Mouse (Mus musculus) left cerebral cortex, adult 8-10 months (tissue): Measurements from ENCODE around the gene Baiap2l1. TPM values are rescaled to one million over a fixed set of nuclear protein-coding genes. Genes with fewer than 3 reads are reported as not detected.

Experiments used
- DNase-seq, 2 experiments: peaks; one replicate each; pipeline ENCODE4 v3.0.0; 2022; ENCODE audit warnings: low spot score in 2 of 2
- total RNA-seq, 4 experiments: library from RNA; stranded (reverse); gene quantifications; 2 replicates each; pipeline ENCODE4 v1.2.4; 2022

The Baiap2l1 gene
- total RNA-seq, 4 experiments from 2014 or later: 0.50 to 0.74 (median 0.56) TPM

DNA sequence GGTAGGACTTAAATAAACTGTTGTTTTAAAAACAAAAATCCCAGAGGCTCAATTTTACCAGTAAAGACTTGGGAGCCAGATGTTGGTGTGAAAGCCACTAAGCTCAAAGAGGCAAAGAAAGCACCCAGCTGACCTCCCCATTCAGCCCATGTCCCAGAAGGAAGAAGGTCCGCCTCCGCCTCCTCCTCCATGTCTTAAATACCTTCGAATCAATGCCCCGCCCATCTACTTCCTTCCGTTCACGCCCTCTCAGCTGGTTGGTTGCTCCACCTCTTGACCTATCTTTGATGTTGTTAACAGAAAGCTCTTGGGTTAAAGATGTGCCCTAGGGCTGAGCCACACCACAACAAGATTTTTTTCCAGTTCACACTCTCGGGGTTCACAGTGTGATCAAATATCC, 127.7 kb downstream of the Baiap2l1 start:
- DNase-seq: no peak

DNA sequence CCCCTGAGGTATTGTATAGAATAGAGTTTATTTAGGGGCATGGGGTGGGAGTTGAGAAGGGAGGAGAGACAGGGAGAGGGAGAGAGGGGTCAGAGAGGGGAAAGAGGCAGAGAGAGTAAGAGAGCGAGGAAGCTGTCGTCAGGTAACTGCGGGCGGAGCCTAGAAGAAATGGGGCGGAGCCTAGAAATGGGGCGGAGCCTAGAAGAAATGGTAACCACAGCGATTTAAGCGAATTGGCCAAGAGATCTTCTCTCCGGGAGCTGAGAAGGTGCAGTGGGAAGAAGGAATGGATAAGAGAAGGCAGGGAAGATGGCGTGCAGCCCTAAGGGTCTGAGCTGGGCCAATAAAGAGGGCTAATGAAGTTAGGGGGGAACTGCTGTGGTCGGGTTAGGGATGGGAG, 131.7 kb downstream of the Baiap2l1 start:
- no peak for DNase-seq

DNA sequence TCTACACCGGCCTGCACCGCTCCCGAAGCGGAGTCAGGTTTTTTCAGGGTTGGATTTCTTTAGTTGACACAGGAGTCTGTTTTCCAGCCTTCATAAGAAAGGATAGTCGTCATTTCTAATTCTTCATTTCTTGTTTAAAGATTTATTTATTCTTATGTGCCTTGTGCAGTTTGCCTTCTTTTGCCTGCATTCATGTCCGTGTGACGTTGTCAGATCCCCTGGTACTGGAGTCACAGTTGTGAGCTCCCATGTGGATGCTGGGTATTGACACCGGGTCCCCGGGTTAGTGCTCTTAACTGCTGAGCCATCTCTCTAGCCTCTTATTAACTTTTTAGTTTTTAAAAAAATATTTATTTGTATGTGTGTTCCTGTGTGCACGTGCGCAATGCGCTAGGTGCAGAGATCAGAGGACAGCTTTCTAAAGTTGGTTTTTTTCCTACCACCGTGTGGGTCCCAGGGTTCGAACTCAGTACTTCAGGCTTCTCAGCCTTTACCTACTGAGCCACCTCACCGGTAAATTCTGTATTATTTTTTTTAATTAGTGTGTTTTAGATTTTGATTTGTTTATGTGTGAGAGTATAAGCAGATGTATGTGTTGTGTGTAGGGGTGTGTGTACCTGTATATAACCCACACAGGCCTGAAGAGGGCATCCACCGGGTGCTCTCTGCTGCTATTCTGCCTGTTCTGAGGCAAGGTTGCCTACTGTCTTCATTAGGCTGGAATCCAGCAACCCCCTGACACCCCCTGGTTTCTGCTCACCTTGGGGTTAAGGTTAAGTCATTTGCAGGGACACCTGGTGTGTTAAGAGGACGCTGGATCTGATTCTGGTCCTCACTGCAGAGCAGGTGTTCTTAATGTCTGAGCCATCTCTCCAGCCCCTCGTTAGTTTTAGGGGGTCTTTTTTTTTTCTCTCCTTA, 133.8 kb downstream of the Baiap2l1 start:
- no peak for DNase-seq

DNA sequence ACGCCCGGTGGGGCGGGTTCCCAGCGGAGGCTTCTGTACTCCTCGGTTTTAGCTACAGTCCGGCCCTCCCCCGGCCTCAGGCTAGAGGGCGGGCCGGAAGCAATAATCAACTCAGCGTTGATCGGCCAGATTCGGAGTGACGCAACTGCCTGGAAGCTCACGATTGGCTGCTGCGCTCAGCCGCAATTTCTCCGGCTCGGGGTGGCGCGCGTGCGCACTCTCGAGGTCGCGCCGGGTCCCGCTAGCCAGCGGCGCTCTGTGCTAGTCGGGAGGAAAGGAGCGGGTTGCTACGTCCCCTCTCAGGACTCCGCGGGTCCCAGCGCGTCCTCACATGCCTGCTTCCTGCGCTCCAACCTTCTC, 134.4 kb downstream of the Baiap2l1 start, which contains the start of gene Tecpr1:
TSS of gene Tecpr1 (minus strand) at position 113 of the 360 bp plus-strand sequence.
- DNase-seq: peak; percentile 85 to 94

DNA sequence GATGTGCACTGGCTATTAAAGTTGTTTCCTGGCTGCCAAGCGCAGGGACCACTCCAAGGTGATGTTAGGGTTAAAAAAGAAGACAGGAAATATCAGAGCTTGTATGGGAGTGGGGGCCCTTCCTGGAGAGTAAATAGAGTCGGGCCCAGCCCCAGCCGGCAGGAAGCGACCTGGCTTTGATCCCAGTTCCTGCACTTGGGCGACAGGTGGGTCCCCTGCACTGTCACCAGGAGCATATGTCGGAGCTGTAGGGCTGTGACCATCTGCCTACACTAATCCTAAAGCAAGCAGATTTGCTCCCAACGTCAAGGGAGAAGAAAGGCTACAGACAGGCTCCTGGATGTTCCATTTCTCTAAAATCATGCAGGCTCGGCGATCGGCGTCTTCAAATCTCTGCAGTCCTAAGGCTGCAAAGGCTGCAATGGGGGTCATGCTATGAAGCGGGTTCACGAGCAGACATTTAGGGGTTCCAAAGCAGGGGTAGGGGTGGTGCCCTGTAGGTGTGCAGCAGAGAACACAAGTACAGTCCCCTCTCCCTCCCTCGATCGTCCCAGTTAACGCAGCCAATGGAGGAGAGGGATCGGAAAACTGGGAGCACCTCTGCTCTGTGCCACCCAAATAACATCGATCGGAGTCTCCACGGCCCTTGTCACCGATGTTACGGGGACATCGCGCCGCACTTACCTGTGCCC, 135.0 kb downstream of the Baiap2l1 start:
- DNase-seq: no peak

DNA sequence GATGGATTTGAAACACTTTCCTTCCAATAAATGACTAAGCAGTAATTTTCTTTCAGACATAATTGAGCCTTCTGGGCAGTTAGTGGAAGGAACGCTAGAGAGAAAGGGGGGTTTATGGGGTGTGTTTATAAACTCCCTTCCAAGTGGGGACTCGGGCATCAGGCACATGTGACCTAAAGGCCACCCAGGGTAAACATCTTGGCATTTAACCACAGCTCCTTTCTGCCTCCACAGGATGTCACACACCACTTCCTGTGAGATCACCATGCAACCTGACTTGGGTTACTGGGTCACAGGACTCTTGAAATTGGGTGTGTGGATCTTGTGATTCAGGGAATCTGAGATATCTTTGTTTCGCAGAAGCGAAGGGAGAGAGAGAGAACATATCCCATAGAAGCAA, 136.6 kb downstream of the Baiap2l1 start:
- DNase-seq: no peak

DNA sequence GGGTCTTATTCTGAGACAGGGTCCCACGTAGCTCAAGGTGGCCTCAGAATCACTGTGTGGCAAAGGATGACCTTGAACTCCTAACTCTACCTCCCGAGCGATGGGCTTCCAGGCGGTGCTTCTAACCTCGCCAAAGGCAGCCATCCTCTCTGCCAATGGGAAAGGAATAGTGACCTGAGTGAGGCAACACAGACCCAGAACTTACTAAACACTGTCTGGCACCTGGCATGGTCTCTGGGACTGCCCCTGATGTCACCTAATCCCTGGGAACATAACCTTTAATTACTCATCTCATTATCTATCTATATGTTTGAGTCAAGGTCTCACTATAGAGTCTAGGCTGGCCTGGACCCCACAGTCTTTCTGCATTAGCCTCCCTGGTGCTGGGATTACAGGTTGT, 138.0 kb downstream of the Baiap2l1 start:
- DNase-seq: no peak

DNA sequence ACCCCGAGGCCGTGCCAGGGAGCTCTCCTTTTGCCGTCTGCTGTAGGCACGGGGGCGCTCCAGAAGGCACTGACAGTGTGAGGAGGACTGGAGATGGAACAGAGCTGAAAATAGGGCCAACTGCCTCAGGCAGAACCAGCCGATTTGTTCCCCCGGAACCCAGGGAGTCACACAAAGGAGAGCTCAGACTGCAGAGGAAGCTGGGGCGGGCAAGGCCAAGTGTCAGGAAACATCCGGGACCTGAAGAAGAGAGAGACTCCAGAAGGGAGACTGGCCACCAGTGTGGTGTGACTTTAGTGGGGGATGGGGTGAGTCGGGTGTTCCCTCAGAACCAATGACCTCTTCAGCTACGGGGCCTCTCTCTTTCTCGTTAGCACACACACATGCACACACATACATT, 138.6 kb downstream of the Baiap2l1 start:
- DNase-seq: no peak

DNA sequence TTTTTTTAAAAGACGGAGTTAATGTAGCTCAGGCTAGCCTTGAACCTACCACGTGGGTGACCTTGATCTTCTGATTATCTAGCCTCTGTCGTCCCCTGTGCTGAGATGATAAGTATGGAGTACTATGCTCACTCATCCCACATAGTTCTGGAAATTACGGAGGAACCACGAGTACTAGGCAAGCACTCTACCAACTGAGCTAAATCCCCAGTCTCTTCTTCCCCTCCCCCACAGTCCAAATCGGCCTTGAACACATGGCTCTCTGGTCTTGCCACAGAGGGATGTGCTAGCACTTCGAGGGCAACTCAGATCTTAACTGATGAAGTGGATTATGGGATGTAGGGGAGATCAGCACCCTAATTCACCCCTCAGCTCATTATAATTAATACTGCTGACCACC, 139.9 kb downstream of the Baiap2l1 start:
- no peak for DNase-seq

DNA sequence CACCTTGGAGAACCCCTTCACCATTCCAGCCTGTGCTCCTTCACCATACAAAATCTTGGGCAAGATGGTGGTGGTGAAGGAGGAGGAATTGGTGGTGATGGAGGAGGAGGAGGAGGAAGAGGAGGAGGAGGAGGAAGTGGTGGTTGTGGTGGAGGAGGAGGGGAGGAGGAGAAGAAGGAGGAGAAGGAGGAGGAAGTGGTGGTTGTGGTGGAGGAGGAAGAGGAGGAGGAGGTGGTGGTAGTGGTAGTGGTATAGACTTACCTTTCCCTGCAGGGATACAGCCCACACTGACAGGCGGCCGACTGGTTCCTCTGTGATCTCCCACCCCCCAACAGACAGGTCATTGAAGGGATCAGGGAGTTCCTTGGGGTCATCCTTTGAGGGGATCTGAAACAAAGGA, 141.9 kb downstream of the Baiap2l1 start:
- no peak for DNase-seq

Other genes starting within 250 kb of the Baiap2l1 start
- under 1 TPM; 0.09 to 0.30 (median 0.16) TPM for gene Bhlha15, start 167.8 kb downstream of the Baiap2l1 start, total RNA-seq
- 10 to 100 TPM; 88.3 to 96.5 (median 92.1) TPM for gene Tecpr1, start 134.5 kb downstream of the Baiap2l1 start, total RNA-seq
- 10 to 100 TPM; 63.5 to 74.4 (median 72.5) TPM for gene Bri3, start 113.7 kb downstream of the Baiap2l1 start, total RNA-seq
- 10 to 100 TPM; 44.2 to 70.5 (median 65.1) TPM for gene Nptx2, start 187.8 kb upstream of the Baiap2l1 start, total RNA-seq